Mouse (Mus musculus) liver, adult 2 months (tissue): Measurements from ENCODE around the gene Adam6a. TPM values are rescaled to one million over a fixed set of nuclear protein-coding genes. Genes with fewer than 3 reads are reported as not detected.
A peak's percentile ranks its signal among the peaks of the same experiment; 100 is the strongest.
"Not testable (repeated sequence)": the region's sequence is repeated elsewhere in the genome, so short reads cannot be mapped to it uniquely, and the experiment has no call there.

ENCODE experiments used
- DNase-seq: peaks from one replicate; pipeline ENCODE4 v3.0.0-alpha.2; 2011; ENCODE audit warnings: low read depth, low spot score; ENCODE audit errors: extremely low read depth
- H3K27ac ChIP-seq: fragments of 200-500 bp; replicated peaks from 2 replicates; pipeline ENCODE4 v1.5.1; 2012; ENCODE audit warnings: low read depth, mild to moderate bottlenecking, control low read depth, inconsistent platforms, low read length; ENCODE audit not compliant: insufficient read depth
- H3K27me3 ChIP-seq: fragments of 200-500 bp; 2 replicates; pipeline ENCODE4 v1.6.1; 2012; ENCODE audit warnings: mild to moderate bottlenecking, moderate library complexity, low read length, inconsistent platforms; ENCODE audit not compliant: control insufficient read depth, insufficient read depth
- H3K36me3 ChIP-seq: fragments of 200-500 bp; 2 replicates; pipeline ENCODE4 v1.6.1; 2012; ENCODE audit warnings: low read length, inconsistent platforms; ENCODE audit not compliant: control insufficient read depth, insufficient read depth
- H3K4me1 ChIP-seq: fragments of 200-500 bp; 2 replicates; pipeline ENCODE4 v1.6.1; 2011; ENCODE audit warnings: low read length; ENCODE audit not compliant: control insufficient read depth, insufficient read depth
- H3K4me3 ChIP-seq: fragments of 200-500 bp; 2 replicates; pipeline ENCODE4 v1.5.1; 2011; ENCODE audit warnings: low read depth, mild to moderate bottlenecking, control low read depth, low read length, moderate library complexity; ENCODE audit not compliant: insufficient read depth
- H3K79me2 ChIP-seq: fragments of 200-500 bp; 2 replicates; pipeline ENCODE4 v1.6.1; 2012; ENCODE audit warnings: inconsistent platforms, mild to moderate bottlenecking, low read length, moderate library complexity; ENCODE audit not compliant: control insufficient read depth, insufficient read depth
- H3K9ac ChIP-seq: fragments of 200-500 bp; 2 replicates; pipeline ENCODE4 v1.6.1; 2012; ENCODE audit warnings: low read depth, mild to moderate bottlenecking, control low read depth, inconsistent platforms, low read length
- CTCF ChIP-seq: fragments of 200-500 bp; IDR thresholded peaks from 2 replicates; pipeline ENCODE4 v1.5.1; 2011; ENCODE audit warnings: low read depth, low read length, control low read depth
- POLR2A ChIP-seq: fragments of 200-500 bp; IDR thresholded peaks from 2 replicates; pipeline ENCODE4 v1.6.1; 2011; ENCODE audit warnings: low read length, control low read depth; ENCODE audit not compliant: insufficient read depth; ENCODE audit errors: extremely low read depth
- WGBS: fragments of 180-500 bp; shearing (Covaris S2); methylation state at CpG from one replicate; pipeline ENCODE4 v1.1.7; 2018; 5-methylcytosine and 5-hydroxymethylcytosine counted together
- polyA plus RNA-seq: library from polyadenylated mRNA; depleted of rRNA; stranded (reverse); fragments of >200 nt; gene quantifications from 2 replicates; pipeline ENCODE4 v1.2.3, GENCODE M21; 2012; rRNA removed
- total RNA-seq: library from RNA; depleted of rRNA; stranded (reverse); fragments of >200 nt; gene quantifications from 2 replicates; pipeline ENCODE4 v1.2.3, GENCODE M21; 2014; rRNA removed

Adam6a gene
- total RNA-seq (not detected in 2 replicates), polyA plus RNA-seq (not detected in 2 replicates)

DNA sequence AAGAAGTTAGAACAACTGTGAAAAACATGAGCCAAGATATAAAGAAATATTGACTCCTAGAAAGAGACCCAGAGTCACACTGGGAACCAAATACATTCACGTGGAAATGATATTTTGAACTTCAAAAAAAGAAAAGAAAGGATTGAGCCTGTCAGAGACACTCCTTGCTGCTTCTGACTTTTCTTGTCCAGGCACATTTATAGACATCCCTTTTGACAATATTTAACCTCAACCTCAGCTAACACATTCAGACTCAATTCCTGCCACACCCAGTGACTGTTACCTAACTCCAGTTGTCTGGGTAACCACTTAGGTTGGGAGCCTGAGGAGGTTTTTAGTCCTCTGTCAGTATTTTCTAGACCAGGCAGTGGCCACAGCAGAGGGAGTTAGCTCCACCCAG is at the start of gene Adam6a:
TSS of gene Adam6a (plus strand) at position 301 of the 400 bp plus-strand sequence.
- not testable (repeated sequence) for H3K27ac ChIP-seq, DNase-seq, H3K4me3 ChIP-seq, H3K27me3 ChIP-seq, H3K9ac ChIP-seq, H3K4me1 ChIP-seq, H3K79me2 ChIP-seq, H3K36me3 ChIP-seq
- 83% methylated on average over 1 of the region's 1 CpGs for WGBS

GRCm38 (mm10) chr12:113525901-113526300 is 17.8 kb upstream of the Adam6a start:
- no peak overlapping the region for H3K4me3 ChIP-seq
- H3K36me3 ChIP-seq = no peaks in the 10 kb centered on the region
- no peak overlapping the region for H3K9ac ChIP-seq
- DNase-seq = no peak
- no peaks in the 10 kb centered on the region for H3K27me3 ChIP-seq
- no peaks in the 10 kb centered on the region for H3K79me2 ChIP-seq
- WGBS = 76% methylated on average over 2 of the region's 2 CpGs
- no peak overlapping the region for H3K27ac ChIP-seq
- TF ChIP-seq CTCF (no peak), POLR2A (no peak)
- H3K4me1 ChIP-seq = no peaks in the 10 kb centered on the region

- TF ChIP-seq POLR2A (no peak), CTCF (peak; percentile 61)
- no peak overlapping the region for H3K27ac ChIP-seq
- no peak overlapping the region for H3K9ac ChIP-seq
- H3K4me3 ChIP-seq = no peak overlapping the region
- no peaks in the 10 kb centered on the region for H3K27me3 ChIP-seq
- H3K4me1 ChIP-seq = no peaks in the 10 kb centered on the region
- peak; percentile 4 for DNase-seq
- whole genome bisulfite sequencing = 51% methylated on average over 6 of the region's 6 CpGs
- no peaks in the 10 kb centered on the region for H3K79me2 ChIP-seq
- no peaks in the 10 kb centered on the region for H3K36me3 ChIP-seq
Measured at GRCm38 (mm10) chr12:113578241-113578640, 34.5 kb downstream of the Adam6a start.

GRCm38 (mm10) chr12:113588001-113588400 is 44.3 kb downstream of the Adam6a start:
- no peak for TF ChIP-seq POLR2A
- no peak for TF ChIP-seq CTCF

More at GRCm38 (mm10) chr12:113588001-113588400, 44.3 kb downstream of the Adam6a start:
- no peak for DNase-seq
- WGBS = 54% methylated on average over 1 of the region's 1 CpGs
- Histone ChIP-seq H3K4me1 (no peaks in the 10 kb centered on the region), H3K27me3 (no peaks in the 10 kb centered on the region), H3K79me2 (no peaks in the 10 kb centered on the region), H3K36me3 (no peaks in the 10 kb centered on the region), H3K9ac (no peak overlapping the region), H3K4me3 (no peak overlapping the region), H3K27ac (no peak overlapping the region)

Other genes starting within 250 kb of the Adam6a start
- gene Adam6b, start 54.4 kb upstream of the Adam6a start, total RNA-seq = not detected in 2 replicates
- not detected in 2 replicates for gene Adam6b, start 54.4 kb upstream of the Adam6a start, polyA plus RNA-seq